Mouse (Mus musculus) E14TG2a.4 (cell line): ENCODE results near the gene Micu1.

Source experiments
- H3K27me3 ChIP-seq: 2 replicates; pipeline ENCODE4 v1.6.1; 2014; ENCODE audit warnings: low read length, control low read depth; ENCODE audit not compliant: insufficient read depth
- H3K36me3 ChIP-seq: 2 replicates; pipeline ENCODE4 v1.6.1; 2014; ENCODE audit warnings: low read length, control low read depth; ENCODE audit not compliant: insufficient read depth
- H3K4me1 ChIP-seq: replicated peaks from 2 replicates; pipeline ENCODE4 v1.6.1; 2014; ENCODE audit warnings: low read depth, low read length, control low read depth
- H3K4me3 ChIP-seq: replicated peaks from 2 replicates; pipeline ENCODE4 v1.5.1; 2014; ENCODE audit warnings: mild to moderate bottlenecking, low read length
- H3K9me3 ChIP-seq: 2 replicates; pipeline ENCODE4 v1.6.1; 2014; ENCODE audit warnings: low read length, control low read depth
- CTCF ChIP-seq: conservative IDR thresholded peaks from 2 replicates; pipeline ENCODE4 v1.5.1; 2014; ENCODE audit warnings: low read length
- NANOG ChIP-seq: IDR thresholded peaks from 2 replicates; pipeline ENCODE4 v1.6.1; 2014; ENCODE audit warnings: borderline replicate concordance, low read length, mixed read lengths
- POU5F1 ChIP-seq: IDR thresholded peaks from 2 replicates; pipeline ENCODE4 v1.6.1; 2014; ENCODE audit warnings: low read length, borderline replicate concordance

Micu1 gene

DNA sequence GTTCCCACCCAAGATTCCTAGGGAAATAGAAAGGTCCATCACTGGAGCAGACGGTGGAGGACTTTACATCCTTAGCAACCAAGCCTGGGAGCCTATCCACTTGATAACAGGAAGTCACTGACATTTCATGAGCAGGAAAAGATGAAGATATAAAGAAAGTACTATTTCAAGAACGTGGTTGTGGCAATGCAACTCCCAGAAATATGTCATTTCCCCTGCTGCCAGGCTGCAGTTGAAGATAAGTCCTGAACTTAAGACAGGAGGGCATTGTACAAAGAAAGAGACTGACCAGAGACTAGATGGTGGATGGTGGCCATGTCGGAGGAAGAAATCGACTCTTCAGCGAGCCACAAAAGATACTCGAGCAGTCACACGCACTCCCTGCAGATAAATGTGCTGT, 129.7 kb downstream of the Micu1 start:
- H3K36me3 ChIP-seq: peaks cover 19% of the 10 kb centered on the region
- no peaks in the 10 kb centered on the region for H3K27me3 ChIP-seq
- no peak for TF ChIP-seq POU5F1
- no peak for TF ChIP-seq NANOG
- no peak for TF ChIP-seq CTCF
- no peaks in the 10 kb centered on the region for H3K9me3 ChIP-seq
- no peaks in the 10 kb centered on the region for H3K4me1 ChIP-seq
- no peak overlapping the region for H3K4me3 ChIP-seq

GRCm38 (mm10) chr10:59835301-59836155, 133.3 kb downstream of the Micu1 start:
- Histone ChIP-seq H3K4me3 (no peak overlapping the region), H3K4me1 (peaks cover 12% of the 10 kb centered on the region), H3K27me3 (no peaks in the 10 kb centered on the region), H3K36me3 (no peaks in the 10 kb centered on the region), H3K9me3 (no peaks in the 10 kb centered on the region)
- no peak for TF ChIP-seq POU5F1
- TF ChIP-seq CTCF: no peak
- TF ChIP-seq NANOG: no peak

DNA sequence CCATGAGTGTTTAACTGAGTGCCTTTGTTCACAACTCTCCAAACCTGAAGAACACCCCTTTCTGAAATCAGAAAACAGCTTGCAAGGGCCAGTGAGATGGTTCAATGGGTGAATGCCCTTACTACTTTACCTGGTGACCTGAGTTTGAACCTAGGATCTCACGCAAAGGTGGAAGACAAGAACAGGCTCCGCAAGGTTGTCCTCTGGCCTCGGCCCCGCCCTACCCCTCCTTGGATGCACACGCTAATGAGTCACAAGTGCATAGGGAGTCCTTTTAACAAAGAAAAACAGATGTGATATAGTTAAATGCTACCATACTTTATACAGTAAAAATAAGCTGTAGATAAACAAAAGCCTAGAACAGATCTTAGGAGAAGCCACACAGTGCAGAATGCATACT, 135.2 kb downstream of the Micu1 start:
- TF ChIP-seq POU5F1 (no peak), CTCF (no peak), NANOG (no peak)
- H3K4me1 ChIP-seq: peaks cover 20% of the 10 kb centered on the region
- no peaks in the 10 kb centered on the region for H3K36me3 ChIP-seq
- no peaks in the 10 kb centered on the region for H3K27me3 ChIP-seq
- H3K4me3 ChIP-seq: no peak overlapping the region
- H3K9me3 ChIP-seq: no peaks in the 10 kb centered on the region

DNA sequence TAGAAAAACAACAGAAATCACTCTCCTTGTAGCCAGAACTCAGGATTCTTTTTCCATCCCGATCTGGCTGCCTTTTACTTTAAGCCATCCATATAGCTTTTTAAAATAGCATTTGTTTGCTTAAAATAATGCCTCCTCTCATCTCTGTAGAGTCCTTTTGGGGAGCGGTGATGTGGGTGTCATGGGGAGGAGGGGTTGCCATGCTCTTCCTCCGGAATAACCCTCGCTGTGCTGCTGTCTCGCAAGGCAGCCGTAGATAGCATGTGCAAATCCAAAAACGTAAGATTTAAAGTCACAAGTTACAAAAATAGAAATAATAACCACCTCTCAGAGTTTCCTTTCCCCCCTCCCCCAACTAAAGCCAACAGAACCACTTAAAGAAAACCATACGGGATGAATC, 139.2 kb downstream of the Micu1 start:
- Histone ChIP-seq H3K4me1 (peaks cover 45% of the 10 kb centered on the region), H3K36me3 (no peaks in the 10 kb centered on the region), H3K4me3 (no peak overlapping the region), H3K27me3 (no peaks in the 10 kb centered on the region), H3K9me3 (no peaks in the 10 kb centered on the region)
- TF ChIP-seq NANOG (no peak), CTCF (no peak), POU5F1 (no peak)

DNA sequence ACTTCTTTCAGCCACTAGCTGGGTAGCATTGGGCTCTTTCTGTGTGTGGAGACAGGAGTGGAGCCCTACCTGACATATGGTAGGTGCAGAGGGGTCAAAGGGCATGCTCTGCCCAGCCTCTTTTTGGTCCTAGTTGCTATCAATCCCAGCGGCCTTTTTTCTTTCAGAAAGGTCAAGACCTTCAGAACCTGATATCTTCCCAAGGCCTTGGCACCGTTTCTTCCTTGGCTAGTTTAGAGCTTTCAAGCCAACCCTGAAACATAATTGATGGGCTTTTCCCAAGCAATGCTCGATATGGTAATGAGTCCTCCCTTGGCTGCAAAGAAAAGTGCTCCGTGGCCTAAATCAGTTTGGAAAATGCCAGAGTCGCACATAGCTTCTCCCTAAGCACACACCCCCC, 140.8 kb downstream of the Micu1 start:
- H3K4me1 ChIP-seq: peaks cover 38% of the 10 kb centered on the region
- no peaks in the 10 kb centered on the region for H3K36me3 ChIP-seq
- no peak overlapping the region for H3K4me3 ChIP-seq
- TF ChIP-seq CTCF (no peak), POU5F1 (no peak), NANOG (no peak)
- H3K27me3 ChIP-seq: no peaks in the 10 kb centered on the region
- H3K9me3 ChIP-seq: no peaks in the 10 kb centered on the region

DNA sequence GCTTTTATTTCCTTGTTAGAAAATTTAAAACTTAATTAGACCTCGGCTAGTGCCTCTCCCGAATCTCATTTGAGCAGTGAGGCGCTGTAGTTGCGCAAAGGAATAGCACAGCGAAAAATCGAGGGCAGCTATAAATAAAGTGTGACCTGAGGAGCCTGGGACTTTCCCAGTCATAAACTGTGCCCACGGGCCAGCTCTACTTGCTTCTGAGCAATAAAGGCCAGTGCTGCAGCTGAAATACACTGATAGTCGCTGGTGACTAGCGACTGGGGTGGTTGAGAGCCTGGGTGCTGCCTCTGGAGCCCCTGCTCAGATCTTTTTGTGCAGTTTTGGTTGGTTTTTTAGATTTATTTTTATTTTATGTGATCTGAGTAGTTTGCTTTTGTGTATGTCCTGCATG, 142.4 kb downstream of the Micu1 start:
- Histone ChIP-seq H3K4me3 (no peak overlapping the region), H3K9me3 (no peaks in the 10 kb centered on the region), H3K36me3 (no peaks in the 10 kb centered on the region), H3K4me1 (peaks cover 53% of the 10 kb centered on the region), H3K27me3 (no peaks in the 10 kb centered on the region)
- TF ChIP-seq POU5F1 (no peak), NANOG (no peak), CTCF (no peak)

- TF ChIP-seq NANOG: no peak
- TF ChIP-seq CTCF: peak; percentile 54
- Histone ChIP-seq H3K36me3 (no peaks in the 10 kb centered on the region), H3K4me3 (no peak overlapping the region), H3K4me1 (peaks cover 48% of the 10 kb centered on the region), H3K27me3 (no peaks in the 10 kb centered on the region), H3K9me3 (no peaks in the 10 kb centered on the region)
These were observed 144.1 kb downstream of the Micu1 start for GRCm38 (mm10) chr10:59846416-59846815.

DNA sequence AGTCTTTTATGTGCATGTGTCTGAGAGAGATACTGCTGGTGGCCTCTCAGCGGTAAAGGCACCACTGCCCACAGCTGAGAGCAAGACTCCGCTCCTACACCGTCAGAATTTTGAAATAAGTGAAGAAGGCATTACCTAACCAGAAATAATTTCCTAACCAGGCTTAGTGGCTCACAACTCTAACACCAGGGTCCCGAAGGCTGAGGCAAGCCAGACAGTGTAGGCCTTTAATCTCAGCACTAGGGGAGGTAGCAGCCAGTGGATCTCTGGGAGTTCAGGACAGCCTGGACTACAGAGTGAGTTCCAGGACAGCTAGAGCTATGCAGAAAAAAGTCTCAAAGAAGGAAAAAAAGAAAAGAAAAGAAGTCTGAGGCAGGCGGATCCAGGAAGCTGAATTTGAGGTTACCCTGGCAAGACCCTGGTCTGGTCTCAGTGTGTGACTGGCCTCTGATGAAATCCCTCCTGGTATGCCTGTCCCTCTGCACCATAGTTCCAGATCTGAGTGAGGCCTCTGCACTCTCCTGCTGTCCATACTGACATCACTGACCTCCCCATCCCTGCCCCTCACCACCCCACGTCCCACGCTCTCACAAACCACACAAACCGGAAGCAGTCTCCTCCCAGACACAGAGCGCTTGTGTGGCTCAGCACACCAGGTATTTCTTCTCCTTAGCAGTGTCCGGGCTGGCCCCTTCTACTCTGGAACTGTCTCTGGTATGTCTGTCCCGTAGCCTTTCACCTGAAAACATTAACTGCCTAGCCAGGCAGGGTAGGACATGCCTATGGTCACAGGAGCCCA, 146.0 kb downstream of the Micu1 start:
- H3K4me3 ChIP-seq: no peak overlapping the region
- H3K27me3 ChIP-seq: no peaks in the 10 kb centered on the region
- H3K36me3 ChIP-seq: no peaks in the 10 kb centered on the region
- no peaks in the 10 kb centered on the region for H3K9me3 ChIP-seq
- no peak for TF ChIP-seq CTCF
- TF ChIP-seq POU5F1: no peak
- TF ChIP-seq NANOG: no peak
- peaks cover 36% of the 10 kb centered on the region for H3K4me1 ChIP-seq
